Mouse (Mus musculus): ENCODE measurements around the gene Tmprss6. TPM values are rescaled to one million over a fixed set of nuclear protein-coding genes. Genes with fewer than 3 reads are reported as not detected.

The Tmprss6 gene
- polyA plus RNA-seq, 1 experiment from 2014 or later, result 0.51 TPM

DNA sequence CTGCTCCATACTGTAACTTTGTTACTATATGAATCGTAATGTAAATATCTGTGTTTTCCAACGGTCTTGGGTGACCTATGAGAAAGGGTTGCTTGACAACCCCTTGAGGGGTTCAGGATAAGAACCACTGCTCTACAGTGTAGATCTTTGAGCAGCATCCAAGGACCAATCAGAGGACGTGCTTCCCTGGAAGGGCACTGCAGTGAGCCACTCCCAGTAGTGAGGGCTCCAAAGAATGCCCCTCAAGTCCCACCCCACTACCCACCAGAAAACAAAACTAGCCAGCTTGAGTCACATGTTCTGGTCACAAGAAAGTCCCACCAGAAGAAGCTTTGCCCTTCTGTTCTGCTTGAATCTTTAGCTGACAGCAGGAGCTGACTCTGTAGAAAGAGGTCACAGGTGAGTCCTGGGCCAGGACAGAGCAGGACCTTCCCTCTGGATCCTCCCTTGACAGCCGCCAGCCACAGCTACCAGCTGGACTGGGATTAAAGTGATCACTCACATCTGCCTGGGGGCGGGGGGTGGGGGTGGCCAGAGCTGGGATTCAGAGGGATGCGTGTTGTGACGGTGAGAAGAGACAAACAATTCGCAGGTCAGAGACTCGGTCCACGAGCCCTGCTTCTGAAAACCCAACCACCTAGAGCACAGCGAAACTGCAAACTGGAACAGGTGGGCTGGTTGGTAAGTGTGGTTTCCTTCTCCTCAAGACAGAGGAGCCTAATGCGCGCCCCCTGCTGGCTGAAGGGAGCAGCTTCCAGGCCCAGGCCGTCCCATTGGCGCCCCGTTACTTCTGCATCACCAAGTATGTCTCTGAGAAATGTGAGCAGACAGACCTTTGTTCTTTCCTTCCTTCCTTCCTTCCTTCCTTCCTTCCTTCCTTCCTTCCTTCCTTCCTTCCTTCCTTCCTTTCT is 46.1 kb downstream of the Tmprss6 start:
- Histone ChIP-seq H3K27ac (ENCODE audit: low read depth, low read length) (no peak overlapping the region), H3K4me3 (ENCODE audit: low read length) (no peak overlapping the region), H3K4me2 (ENCODE audit: low read length) (peak overlapping the region; percentile 31; the same call in 1 of the 2 replicates), H3K36me3 (ENCODE audit: control insufficient read depth, insufficient read depth, low read length) (no peaks in the 10 kb centered on the region), H3K9me3 (ENCODE audit: control insufficient read depth, low read length) (no peaks in the 10 kb centered on the region), H3K27me3 (replicated peaks; ENCODE audit: control insufficient read depth, insufficient read depth, low read length) (no peaks in the 10 kb centered on the region), H3K4me1 (ENCODE audit: control insufficient read depth, insufficient read depth, low read depth, low read length) (peaks cover 3% of the 10 kb centered on the region), H3K9ac (ENCODE audit: low read depth, low read length) (no peak overlapping the region)
- WGBS, result 18% methylated on average over 16 of the region's 16 CpGs
- peak; percentile 70; the same call in 1 of the 2 replicates for ATAC-seq

- H3K36me3 ChIP-seq (ENCODE audit: control insufficient read depth, insufficient read depth, low read length), result no peaks in the 10 kb centered on the region
- no peak overlapping the region for H3K9ac ChIP-seq (ENCODE audit: low read depth, low read length)
- H3K27me3 ChIP-seq (replicated peaks; ENCODE audit: control insufficient read depth, insufficient read depth, low read length), result no peaks in the 10 kb centered on the region
- ATAC-seq, result no peak
- peaks cover 3% of the 10 kb centered on the region for H3K4me1 ChIP-seq (ENCODE audit: control insufficient read depth, insufficient read depth, low read depth, low read length)
- H3K27ac ChIP-seq (ENCODE audit: low read depth, low read length), result no peak overlapping the region
- H3K9me3 ChIP-seq (ENCODE audit: control insufficient read depth, low read length), result no peaks in the 10 kb centered on the region
- H3K4me3 ChIP-seq (ENCODE audit: low read length), result no peak overlapping the region
- 80% methylated on average over 13 of the region's 13 CpGs for WGBS
- no peak overlapping the region for H3K4me2 ChIP-seq (ENCODE audit: low read length)
Measured at GRCm38 (mm10) chr15:78420395-78420794, 48.0 kb downstream of the Tmprss6 start.

DNA sequence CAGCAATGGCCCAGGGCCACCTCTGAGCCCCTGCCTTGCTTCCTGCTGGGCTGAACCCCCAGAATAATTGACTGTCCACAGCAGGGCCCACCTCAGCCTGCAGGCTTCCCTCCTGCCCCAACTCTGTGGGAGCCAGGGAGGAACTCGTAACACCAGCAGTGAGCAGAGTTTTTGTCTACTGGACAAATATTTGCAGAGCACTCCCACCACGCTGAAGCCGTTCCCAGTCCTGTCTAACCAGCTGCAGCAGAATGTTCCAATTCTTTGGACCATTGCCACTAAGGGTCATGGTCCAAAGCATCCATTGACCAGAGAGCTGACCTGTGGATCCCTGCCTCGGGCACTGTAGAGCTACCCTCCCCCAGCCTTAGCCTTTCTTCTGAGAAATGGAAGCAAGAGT is 51.5 kb downstream of the Tmprss6 start:
- WGBS, result 23% methylated on average over 4 of the region's 4 CpGs
- H3K9me3 ChIP-seq (ENCODE audit: control insufficient read depth, low read length), result no peaks in the 10 kb centered on the region
- no peaks in the 10 kb centered on the region for H3K27me3 ChIP-seq (replicated peaks; ENCODE audit: control insufficient read depth, insufficient read depth, low read length)
- H3K4me3 ChIP-seq (ENCODE audit: low read length), result no peak overlapping the region
- H3K4me2 ChIP-seq (ENCODE audit: low read length), result no peak overlapping the region
- ATAC-seq, result no peak
- no peak overlapping the region for H3K9ac ChIP-seq (ENCODE audit: low read depth, low read length)
- H3K4me1 ChIP-seq (ENCODE audit: control insufficient read depth, insufficient read depth, low read depth, low read length), result no peaks in the 10 kb centered on the region
- H3K36me3 ChIP-seq (ENCODE audit: control insufficient read depth, insufficient read depth, low read length), result no peaks in the 10 kb centered on the region
- no peak overlapping the region for H3K27ac ChIP-seq (ENCODE audit: low read depth, low read length)

DNA sequence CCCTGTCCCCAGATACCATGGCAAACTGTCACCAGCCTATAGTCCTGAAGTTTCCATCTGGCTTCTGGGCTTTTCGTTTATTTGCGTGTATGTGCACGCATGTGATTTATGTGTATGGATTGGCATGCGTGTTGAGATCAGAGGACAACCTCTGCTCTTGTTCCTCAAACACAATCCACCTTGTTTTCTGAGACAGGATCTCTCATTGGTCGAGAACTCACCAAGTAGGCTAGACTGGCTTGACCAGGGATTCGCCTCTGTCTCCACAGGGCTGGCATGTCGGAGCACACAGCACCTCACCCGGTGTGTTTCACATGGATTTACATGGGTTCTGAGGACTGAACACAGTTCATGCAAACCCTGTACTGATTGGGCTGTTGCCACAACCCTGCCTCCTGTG is 54.3 kb downstream of the Tmprss6 start:
- 94% methylated on average over 8 of the region's 8 CpGs for WGBS

DNA sequence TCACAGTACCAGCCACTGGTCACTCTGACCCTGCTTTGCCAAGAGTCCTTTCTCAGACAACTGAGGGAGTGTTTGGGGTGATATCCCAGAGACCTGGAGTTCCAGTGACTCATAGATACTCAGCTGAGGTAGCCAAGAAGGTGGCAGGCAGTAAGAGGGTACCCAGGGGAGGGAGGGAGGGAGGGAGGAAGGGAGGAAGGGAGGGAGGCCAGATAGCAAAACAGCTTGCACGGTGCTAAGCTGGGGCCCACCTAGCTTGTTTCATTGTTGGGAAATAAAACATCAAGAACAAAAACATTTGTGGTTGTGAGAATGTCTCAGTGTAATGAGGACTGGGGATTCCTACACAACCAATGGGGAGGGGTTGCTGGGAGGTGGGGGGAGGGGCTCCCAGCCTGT is 54.7 kb downstream of the Tmprss6 start:
- ATAC-seq, result no peak
- H3K4me2 ChIP-seq (ENCODE audit: low read length), result no peak overlapping the region
- WGBS, result 55% methylated on average over 1 of the region's 1 CpGs

More for the DNA sequence above, 54.3 kb downstream of the Tmprss6 start:
- H3K27ac ChIP-seq (ENCODE audit: low read depth, low read length), result no peak overlapping the region
- H3K27me3 ChIP-seq (replicated peaks; ENCODE audit: control insufficient read depth, insufficient read depth, low read length), result peaks cover 8% of the 10 kb centered on the region
- no peak overlapping the region for H3K4me2 ChIP-seq (ENCODE audit: low read length)
- no peak for ATAC-seq
- no peaks in the 10 kb centered on the region for H3K36me3 ChIP-seq (ENCODE audit: control insufficient read depth, insufficient read depth, low read length)
- no peak overlapping the region for H3K4me3 ChIP-seq (ENCODE audit: low read length)
- no peak overlapping the region for H3K9ac ChIP-seq (ENCODE audit: low read depth, low read length)
- no peaks in the 10 kb centered on the region for H3K9me3 ChIP-seq (ENCODE audit: control insufficient read depth, low read length)
- H3K4me1 ChIP-seq (ENCODE audit: control insufficient read depth, insufficient read depth, low read depth, low read length), result peaks cover 11% of the 10 kb centered on the region; the same call in 1 of the 2 replicates

GRCm38 (mm10) chr15:78413083-78413718 is 55.2 kb downstream of the Tmprss6 start:
- Histone ChIP-seq H3K4me2 (ENCODE audit: low read length) (no peak overlapping the region), H3K36me3 (ENCODE audit: control insufficient read depth, insufficient read depth, low read length) (no peaks in the 10 kb centered on the region), H3K9ac (ENCODE audit: low read depth, low read length) (no peak overlapping the region), H3K27me3 (replicated peaks; ENCODE audit: control insufficient read depth, insufficient read depth, low read length) (peaks cover 16% of the 10 kb centered on the region), H3K4me1 (ENCODE audit: control insufficient read depth, insufficient read depth, low read depth, low read length) (peaks cover 11% of the 10 kb centered on the region; the same call in 1 of the 2 replicates), H3K27ac (ENCODE audit: low read depth, low read length) (no peak overlapping the region), H3K9me3 (ENCODE audit: control insufficient read depth, low read length) (no peaks in the 10 kb centered on the region), H3K4me3 (ENCODE audit: low read length) (no peak overlapping the region)
- 90% methylated on average over 14 of the region's 14 CpGs for WGBS
- no peak for ATAC-seq

More for the DNA sequence above, 54.7 kb downstream of the Tmprss6 start:
- peaks cover 11% of the 10 kb centered on the region; the same call in 1 of the 2 replicates for H3K4me1 ChIP-seq (ENCODE audit: control insufficient read depth, insufficient read depth, low read depth, low read length)
- H3K27ac ChIP-seq (ENCODE audit: low read depth, low read length), result no peak overlapping the region
- H3K27me3 ChIP-seq (replicated peaks; ENCODE audit: control insufficient read depth, insufficient read depth, low read length), result peaks cover 10% of the 10 kb centered on the region
- H3K9ac ChIP-seq (ENCODE audit: low read depth, low read length), result no peak overlapping the region
- no peak overlapping the region for H3K4me3 ChIP-seq (ENCODE audit: low read length)
- no peaks in the 10 kb centered on the region for H3K9me3 ChIP-seq (ENCODE audit: control insufficient read depth, low read length)
- no peaks in the 10 kb centered on the region for H3K36me3 ChIP-seq (ENCODE audit: control insufficient read depth, insufficient read depth, low read length)

DNA sequence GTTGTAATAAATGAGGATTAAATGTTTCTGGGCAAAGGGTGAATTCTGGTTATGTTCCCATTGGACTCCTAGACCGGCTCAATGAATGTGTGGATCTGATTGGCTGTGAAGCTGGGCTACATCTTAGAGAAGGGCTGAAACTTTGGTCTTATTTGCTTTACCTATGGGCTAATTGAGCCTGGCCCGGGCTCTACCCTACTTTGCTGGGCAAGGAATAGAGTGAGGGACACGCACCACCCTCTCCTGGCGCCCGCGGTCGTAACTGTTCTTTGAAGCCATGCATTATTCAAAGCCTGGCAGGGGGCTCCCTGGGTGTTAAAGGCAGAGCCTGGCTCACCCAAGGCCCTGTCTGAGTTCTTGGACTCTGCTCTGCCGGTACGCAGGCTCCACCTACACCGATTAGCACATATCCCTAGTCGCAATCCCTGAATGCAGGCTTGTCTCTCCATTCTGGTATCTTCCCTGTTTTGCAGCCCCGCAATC is 58.8 kb downstream of the Tmprss6 start:
- ATAC-seq, result no peak
- H3K4me2 ChIP-seq (ENCODE audit: low read length), result peak overlapping the region; percentile 52
- WGBS, result 16% methylated on average over 12 of the region's 12 CpGs
- no peaks in the 10 kb centered on the region for H3K36me3 ChIP-seq (ENCODE audit: control insufficient read depth, insufficient read depth, low read length)
- no peaks in the 10 kb centered on the region for H3K9me3 ChIP-seq (ENCODE audit: control insufficient read depth, low read length)
- peaks cover 24% of the 10 kb centered on the region for H3K4me1 ChIP-seq (ENCODE audit: control insufficient read depth, insufficient read depth, low read depth, low read length)
- no peak overlapping the region for H3K27ac ChIP-seq (ENCODE audit: low read depth, low read length)
- peaks cover 16% of the 10 kb centered on the region for H3K27me3 ChIP-seq (replicated peaks; ENCODE audit: control insufficient read depth, insufficient read depth, low read length)
- H3K4me3 ChIP-seq (ENCODE audit: low read length), result peak overlapping the region; percentile 21
- peak overlapping the region; percentile 36 for H3K9ac ChIP-seq (ENCODE audit: low read depth, low read length)

GRCm38 (mm10) chr15:78406293-78406934 is 62.0 kb downstream of the Tmprss6 start, which contains the start of gene Mpst:
Gene Mpst, plus strand, starts transcription at chr15:78406416.
- H3K27ac ChIP-seq (ENCODE audit: low read depth, low read length), result peak within 1 kb of the TSS; percentile 95
- no peaks in the 10 kb centered on the region for H3K9me3 ChIP-seq (ENCODE audit: control insufficient read depth, low read length)
- peak within 1 kb of the TSS; percentile 80 for H3K9ac ChIP-seq (ENCODE audit: low read depth, low read length)
- H3K27me3 ChIP-seq (replicated peaks; ENCODE audit: control insufficient read depth, insufficient read depth, low read length), result peaks cover 16% of the 10 kb centered on the region
- H3K4me2 ChIP-seq (ENCODE audit: low read length), result peak within 1 kb of the TSS; percentile 97
- H3K4me1 ChIP-seq (ENCODE audit: control insufficient read depth, insufficient read depth, low read depth, low read length), result peaks cover 37% of the 10 kb centered on the region
- H3K4me3 ChIP-seq (ENCODE audit: low read length), result peak within 1 kb of the TSS; percentile 79
- WGBS, result under 1% methylated on average over 39 of the region's 40 CpGs
- peak; percentile 91 for ATAC-seq
- no peaks in the 10 kb centered on the region for H3K36me3 ChIP-seq (ENCODE audit: control insufficient read depth, insufficient read depth, low read length)
